Mouse (Mus musculus) lung, adult 2 months (tissue): ENCODE data around the gene Smg9.

Experiments used
- CTCF ChIP-seq: fragments of 200-500 bp; IDR thresholded peaks from 2 replicates; pipeline ENCODE4 v1.5.1; 2011; ENCODE audit warnings: mild to moderate bottlenecking, low read length, control low read depth; ENCODE audit not compliant: insufficient read depth
- POLR2A ChIP-seq: fragments of 200-500 bp; IDR thresholded peaks from 2 replicates; pipeline ENCODE4 v1.6.1; 2011; ENCODE audit warnings: low read depth, mild to moderate bottlenecking, control low read depth, low read length, borderline replicate concordance; ENCODE audit errors: extremely low read depth

DNA sequence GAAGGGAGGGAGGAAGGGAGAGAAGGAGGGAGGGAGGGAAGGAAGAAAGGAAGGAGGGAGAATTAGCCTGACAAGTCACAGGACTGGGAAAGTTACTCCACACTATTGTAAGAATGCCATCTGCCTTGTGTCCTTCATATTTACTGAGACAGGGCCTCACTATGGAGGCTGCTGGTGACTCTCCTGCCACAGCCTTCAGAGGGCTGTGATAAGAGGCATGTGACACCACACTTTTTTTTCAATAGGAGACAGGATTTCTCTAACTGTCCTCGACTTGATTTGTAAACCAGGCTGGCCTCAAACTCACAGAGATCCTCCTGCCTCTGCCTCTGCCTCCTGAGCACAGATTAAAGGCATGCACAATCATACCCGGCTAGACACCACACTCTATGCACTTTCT is 7.7 kb upstream of the Smg9 start:
- no peak for TF ChIP-seq CTCF
- TF ChIP-seq POLR2A, result no peak
